Mouse (Mus musculus): ENCODE data around the gene Vps53. TPM values are rescaled to one million over a fixed set of nuclear protein-coding genes. Genes with fewer than 3 reads are reported as not detected.
"Not testable (repeated sequence)": the region's sequence is repeated elsewhere in the genome, so short reads cannot be mapped to it uniquely, and the experiment has no call there.

Vps53 gene
- total RNA-seq, 2 experiments from 2014 or later: 6.0 to 28.1 TPM

- no peak for ATAC-seq (replicated peaks; ENCODE audit: low FRiP score, poor library complexity, severe bottlenecking)
Observed at GRCm38 (mm10) chr11:76033359-76033758, 146.1 kb downstream of the Vps53 start.

GRCm38 (mm10) chr11:76028072-76028465 is 151.4 kb downstream of the Vps53 start:
- ATAC-seq (replicated peaks; ENCODE audit: low FRiP score, poor library complexity, severe bottlenecking): no peak

GRCm38 (mm10) chr11:76027139-76028071 is 152.0 kb downstream of the Vps53 start, which contains the start of gene Rflnb:
TSS of gene Rflnb (minus strand) at chr11:76027782.
- peak; percentile 89 for ATAC-seq (replicated peaks; ENCODE audit: low FRiP score, poor library complexity, severe bottlenecking)

GRCm38 (mm10) chr11:76026527-76027138 is 152.8 kb downstream of the Vps53 start:
- no peak for ATAC-seq (replicated peaks; ENCODE audit: low FRiP score, poor library complexity, severe bottlenecking)

- no peak for ATAC-seq (replicated peaks; ENCODE audit: low FRiP score, poor library complexity, severe bottlenecking)
Observed at GRCm38 (mm10) chr11:76025080-76025583, 154.3 kb downstream of the Vps53 start.

- no peak for ATAC-seq (replicated peaks; ENCODE audit: low FRiP score, poor library complexity, severe bottlenecking)
Observed at GRCm38 (mm10) chr11:76020916-76021315, 158.5 kb downstream of the Vps53 start.

- no peak for ATAC-seq (replicated peaks; ENCODE audit: low FRiP score, poor library complexity, severe bottlenecking)
Observed at GRCm38 (mm10) chr11:76019879-76020278, 159.6 kb downstream of the Vps53 start.

GRCm38 (mm10) chr11:76015814-76016213 is 163.6 kb downstream of the Vps53 start:
- no peak for ATAC-seq (replicated peaks; ENCODE audit: low FRiP score, poor library complexity, severe bottlenecking)

GRCm38 (mm10) chr11:76015251-76015650 is 164.2 kb downstream of the Vps53 start:
- no peak for ATAC-seq (replicated peaks; ENCODE audit: low FRiP score, poor library complexity, severe bottlenecking)

- ATAC-seq (replicated peaks; ENCODE audit: low FRiP score, poor library complexity, severe bottlenecking): no peak
Observed at GRCm38 (mm10) chr11:76010838-76011624, 168.4 kb downstream of the Vps53 start.

- ATAC-seq (replicated peaks; ENCODE audit: low FRiP score, poor library complexity, severe bottlenecking): no peak
Observed at GRCm38 (mm10) chr11:76009101-76009500, 170.3 kb downstream of the Vps53 start.

GRCm38 (mm10) chr11:76008162-76008561 is 171.3 kb downstream of the Vps53 start:
- ATAC-seq (replicated peaks; ENCODE audit: low FRiP score, poor library complexity, severe bottlenecking): no peak

- not testable (repeated sequence) for ATAC-seq (replicated peaks; ENCODE audit: low FRiP score, poor library complexity, severe bottlenecking)
Observed at GRCm38 (mm10) chr11:76004276-76004675, 175.2 kb downstream of the Vps53 start.

- no peak for ATAC-seq (replicated peaks; ENCODE audit: low FRiP score, poor library complexity, severe bottlenecking)
Observed at GRCm38 (mm10) chr11:76001237-76001878, 178.1 kb downstream of the Vps53 start.

GRCm38 (mm10) chr11:76000701-76001100 is 178.7 kb downstream of the Vps53 start:
- no peak for ATAC-seq (replicated peaks; ENCODE audit: low FRiP score, poor library complexity, severe bottlenecking)

GRCm38 (mm10) chr11:75999440-76000155 is 179.8 kb downstream of the Vps53 start, which contains the start of gene 1700016K19Rik:
TSS of gene 1700016K19Rik (plus strand) at chr11:75999912.
- ATAC-seq (replicated peaks; ENCODE audit: low FRiP score, poor library complexity, severe bottlenecking): no peak
